Mouse (Mus musculus): ENCODE data around the gene E2f1.

GRCm38 (mm10) chr2:154565562-154565961, 4.1 kb downstream of the E2f1 start:
- TF ChIP-seq CTCF (IDR thresholded peaks at IDR 0.05; ENCODE audit: low read depth, low read length) (no peak), POLR2A (IDR thresholded peaks at IDR 0.05; ENCODE audit: borderline replicate concordance, low read depth, low read length) (no peak)

All from bone marrow macrophage, adult 2 months (primary cell).